Mouse (Mus musculus) hindbrain, embryonic 16.5 days (tissue): ENCODE results near the gene Hsd17b6. TPM values are rescaled to one million over a fixed set of nuclear protein-coding genes. Genes with fewer than 3 reads are reported as not detected.

Experiments used
- ATAC-seq: fragments of 200-750 bp; cut with Nextera tagmentation; 2 replicates; pipeline ENCODE4 v1.8.0; 2017; ENCODE audit warnings: moderate TSS enrichment, moderate library complexity
- H3K27ac ChIP-seq: fragments of 300-500 bp; sonication (generic); 2 replicates; pipeline ENCODE4 v1.5.1; 2014; ENCODE audit warnings: low read depth, mild to moderate bottlenecking, control low read depth, low read length, moderate library complexity
- H3K27me3 ChIP-seq: fragments of 300-500 bp; sonication (generic); replicated peaks from 2 replicates; pipeline ENCODE4 v1.6.1; 2014; ENCODE audit warnings: low read length; ENCODE audit not compliant: control insufficient read depth, insufficient read depth
- H3K36me3 ChIP-seq: fragments of 300-500 bp; sonication (generic); 2 replicates; pipeline ENCODE4 v1.6.1; 2014; ENCODE audit warnings: mild to moderate bottlenecking, low read length, moderate library complexity, mixed read lengths; ENCODE audit not compliant: control insufficient read depth, insufficient read depth
- H3K4me1 ChIP-seq: fragments of 300-500 bp; sonication (generic); 2 replicates; pipeline ENCODE4 v1.6.1; 2014; ENCODE audit warnings: low read depth, low read length; ENCODE audit not compliant: control insufficient read depth, insufficient read depth
- H3K4me2 ChIP-seq: fragments of 300-500 bp; sonication (generic); 2 replicates; pipeline ENCODE4 v1.6.1; 2014; ENCODE audit warnings: mild to moderate bottlenecking, low read length, control low read depth, moderate library complexity
- H3K4me3 ChIP-seq: fragments of 300-500 bp; sonication (generic); 2 replicates; pipeline ENCODE4 v1.5.1; 2014; ENCODE audit warnings: mild to moderate bottlenecking, low read length, control low read depth, moderate library complexity
- H3K9ac ChIP-seq: fragments of 300-500 bp; sonication (generic); 2 replicates; pipeline ENCODE4 v1.6.1; 2014; ENCODE audit warnings: low read depth, mild to moderate bottlenecking, control low read depth, low read length, moderate library complexity
- H3K9me3 ChIP-seq: fragments of 300-500 bp; sonication (generic); 2 replicates; pipeline ENCODE4 v1.6.1; 2014; ENCODE audit warnings: mild to moderate bottlenecking, low read length, moderate library complexity; ENCODE audit not compliant: control insufficient read depth
- WGBS: fragments of 180-500 bp; shearing (Covaris S2); extraction: QIAGEN DNeasy Blood & Tissue Kit; methylation state at CpG from one replicate; pipeline ENCODE4 v1.1.7; 2014; 5-methylcytosine and 5-hydroxymethylcytosine counted together
- polyA plus RNA-seq: library from polyadenylated mRNA; unstranded; fragments of >200 nt; fragmentation: Nextera tagmentation; extraction: Ambion mirVana; gene quantifications from 2 replicates; pipeline ENCODE4 v1.2.1, GENCODE M21; 2015

Gene Hsd17b6
- polyA plus RNA-seq, 1 experiment from 2014 or later, result not detected

DNA sequence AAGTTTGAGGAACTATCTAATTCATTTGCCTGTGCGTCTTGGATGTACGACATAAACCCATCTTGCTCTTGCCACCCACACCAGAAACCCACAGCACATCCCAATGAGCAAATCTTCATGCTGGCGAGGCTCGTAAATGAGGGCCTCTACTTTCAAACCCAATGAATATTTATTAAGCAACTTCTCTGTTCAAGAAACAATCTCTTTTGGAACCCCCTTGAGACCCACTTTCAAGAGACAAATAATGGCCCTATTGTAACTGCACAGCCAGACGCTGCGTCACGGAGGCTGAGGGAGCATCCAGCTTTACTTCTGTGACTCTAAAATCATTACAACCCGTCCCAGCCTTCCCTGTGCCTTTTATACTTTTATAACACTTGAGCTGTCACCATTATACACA lies 21.8 kb downstream of the Hsd17b6 start:
- WGBS, result 20% methylated on average over 8 of the region's 8 CpGs
- Histone ChIP-seq H3K36me3 (no peaks in the 10 kb centered on the region), H3K4me1 (peaks cover 3% of the 10 kb centered on the region), H3K27ac (no peak overlapping the region), H3K9ac (no peak overlapping the region), H3K9me3 (peaks cover 2% of the 10 kb centered on the region; the same call in 1 of the 2 replicates), H3K27me3 (no peaks in the 10 kb centered on the region), H3K4me2 (no peak overlapping the region), H3K4me3 (no peak overlapping the region)
- 0 out of 2 replicates have a peak, but pooled peaks have one; percentile 48 for ATAC-seq

DNA sequence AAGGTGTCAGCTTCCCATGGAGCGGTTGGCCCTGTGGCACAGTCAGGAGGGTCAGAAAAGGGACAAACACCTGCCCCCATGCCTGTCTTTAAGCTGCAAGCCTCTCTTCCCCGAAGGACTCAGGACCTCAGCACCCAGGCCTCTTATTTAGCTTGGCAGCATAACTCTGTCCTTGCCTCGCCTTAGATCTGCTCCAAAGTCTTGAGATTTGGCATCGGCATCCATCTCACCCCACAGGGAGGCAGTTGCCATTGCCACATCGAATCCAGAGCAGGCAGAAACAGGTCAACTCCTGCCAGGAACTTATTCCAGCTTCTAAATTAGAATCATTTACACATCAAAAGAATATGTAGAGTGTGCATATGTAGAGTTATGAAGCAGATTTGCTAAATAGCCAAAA lies 22.8 kb downstream of the Hsd17b6 start:
- peaks cover 2% of the 10 kb centered on the region; the same call in 1 of the 2 replicates for H3K9me3 ChIP-seq
- no peak overlapping the region for H3K4me2 ChIP-seq
- no peak overlapping the region for H3K27ac ChIP-seq
- peaks cover 3% of the 10 kb centered on the region for H3K4me1 ChIP-seq
- H3K27me3 ChIP-seq, result no peaks in the 10 kb centered on the region
- H3K9ac ChIP-seq, result no peak overlapping the region
- whole genome bisulfite sequencing, result 48% methylated on average over 4 of the region's 5 CpGs
- H3K36me3 ChIP-seq, result no peaks in the 10 kb centered on the region
- no peak for ATAC-seq
- H3K4me3 ChIP-seq, result no peak overlapping the region

GRCm38 (mm10) chr10:127975503-127975902 lies 31.9 kb downstream of the Hsd17b6 start:
- 25% methylated on average over 1 of the region's 1 CpGs for WGBS
- Histone ChIP-seq H3K4me2 (no peak overlapping the region), H3K9me3 (no peaks in the 10 kb centered on the region), H3K27me3 (no peaks in the 10 kb centered on the region), H3K4me1 (no peaks in the 10 kb centered on the region), H3K9ac (no peak overlapping the region), H3K27ac (no peak overlapping the region), H3K4me3 (no peak overlapping the region), H3K36me3 (no peaks in the 10 kb centered on the region)
- no peak for ATAC-seq

DNA sequence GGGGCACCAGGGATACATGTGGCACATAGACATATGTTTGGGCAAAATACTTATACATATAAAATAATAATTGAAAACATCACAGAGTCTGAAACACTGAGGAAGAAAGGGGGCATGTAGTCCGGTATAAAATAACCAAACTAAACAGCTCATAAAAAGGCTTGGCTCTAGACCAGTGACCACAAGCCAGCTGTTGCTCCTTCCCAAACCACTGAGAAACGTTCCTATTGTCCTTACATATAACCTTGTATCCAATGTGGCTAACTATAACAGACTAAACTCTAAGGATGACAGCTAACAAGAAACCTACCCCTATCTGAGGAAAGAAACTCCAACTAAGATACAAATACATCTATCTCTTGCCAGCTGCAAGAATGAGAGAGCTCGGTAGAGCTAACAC lies 33.3 kb downstream of the Hsd17b6 start:
- H3K9me3 ChIP-seq, result no peaks in the 10 kb centered on the region
- H3K4me1 ChIP-seq, result no peaks in the 10 kb centered on the region
- no peak overlapping the region for H3K9ac ChIP-seq
- H3K4me2 ChIP-seq, result no peak overlapping the region
- no peak for ATAC-seq
- H3K36me3 ChIP-seq, result no peaks in the 10 kb centered on the region
- no peaks in the 10 kb centered on the region for H3K27me3 ChIP-seq
- H3K4me3 ChIP-seq, result no peak overlapping the region
- H3K27ac ChIP-seq, result no peak overlapping the region
- 84% methylated on average over 3 of the region's 3 CpGs for WGBS

DNA sequence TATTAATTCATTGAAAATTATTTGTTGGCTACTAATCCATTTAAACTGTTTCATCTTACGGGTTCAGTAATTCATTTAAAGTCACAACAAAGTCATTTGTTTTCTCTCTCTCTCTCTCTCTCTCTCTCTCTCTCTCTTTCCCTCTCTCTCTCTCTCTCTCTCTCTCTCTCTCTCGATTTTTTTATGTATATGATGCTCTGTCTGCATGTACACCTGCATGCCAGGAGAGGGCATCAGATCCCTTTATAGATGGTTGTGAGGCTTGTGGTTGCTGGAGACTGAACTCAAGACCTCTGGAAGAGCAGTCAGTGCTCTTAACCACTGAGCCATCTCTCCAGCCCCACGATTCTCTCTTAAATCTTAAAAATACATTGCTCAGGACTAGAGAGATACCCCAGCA lies 36.3 kb downstream of the Hsd17b6 start:
- H3K9me3 ChIP-seq, result no peaks in the 10 kb centered on the region
- WGBS, result 73% methylated on average over 3 of the region's 3 CpGs
- no peaks in the 10 kb centered on the region for H3K4me1 ChIP-seq
- H3K4me3 ChIP-seq, result no peak overlapping the region
- H3K27me3 ChIP-seq, result no peaks in the 10 kb centered on the region
- H3K27ac ChIP-seq, result no peak overlapping the region
- H3K36me3 ChIP-seq, result no peaks in the 10 kb centered on the region
- no peak overlapping the region for H3K9ac ChIP-seq
- no peak overlapping the region for H3K4me2 ChIP-seq
- ATAC-seq, result no peak

GRCm38 (mm10) chr10:127970359-127970831 lies 37.0 kb downstream of the Hsd17b6 start:
- WGBS, result 61% methylated on average over 3 of the region's 3 CpGs
- H3K27me3 ChIP-seq, result no peaks in the 10 kb centered on the region

GRCm38 (mm10) chr10:127969820-127970219 lies 37.6 kb downstream of the Hsd17b6 start:
- H3K4me1 ChIP-seq, result no peaks in the 10 kb centered on the region
- WGBS, result 86% methylated on average over 4 of the region's 4 CpGs
- H3K4me2 ChIP-seq, result no peak overlapping the region
- no peaks in the 10 kb centered on the region for H3K36me3 ChIP-seq
- no peak for ATAC-seq
- H3K27me3 ChIP-seq, result no peaks in the 10 kb centered on the region
- H3K27ac ChIP-seq, result no peak overlapping the region
- H3K4me3 ChIP-seq, result no peak overlapping the region
- H3K9ac ChIP-seq, result no peak overlapping the region
- no peaks in the 10 kb centered on the region for H3K9me3 ChIP-seq

More at GRCm38 (mm10) chr10:127970359-127970831, 37.0 kb downstream of the Hsd17b6 start:
- H3K27ac ChIP-seq, result no peak overlapping the region
- H3K9ac ChIP-seq, result no peak overlapping the region
- H3K4me3 ChIP-seq, result no peak overlapping the region
- no peak overlapping the region for H3K4me2 ChIP-seq
- no peaks in the 10 kb centered on the region for H3K36me3 ChIP-seq
- no peaks in the 10 kb centered on the region for H3K9me3 ChIP-seq
- no peak for ATAC-seq
- no peaks in the 10 kb centered on the region for H3K4me1 ChIP-seq

GRCm38 (mm10) chr10:127966506-127966905 lies 40.9 kb downstream of the Hsd17b6 start:
- no peaks in the 10 kb centered on the region for H3K4me1 ChIP-seq
- no peaks in the 10 kb centered on the region for H3K36me3 ChIP-seq
- H3K27me3 ChIP-seq, result no peaks in the 10 kb centered on the region
- H3K4me3 ChIP-seq, result no peak overlapping the region
- 93% methylated on average over 6 of the region's 6 CpGs for WGBS
- no peak overlapping the region for H3K27ac ChIP-seq
- H3K4me2 ChIP-seq, result no peak overlapping the region
- no peak overlapping the region for H3K9ac ChIP-seq
- ATAC-seq, result no peak
- no peaks in the 10 kb centered on the region for H3K9me3 ChIP-seq

GRCm38 (mm10) chr10:127964004-127964403 lies 43.4 kb downstream of the Hsd17b6 start:
- Histone ChIP-seq H3K4me1 (no peaks in the 10 kb centered on the region), H3K9me3 (no peaks in the 10 kb centered on the region), H3K4me2 (no peak overlapping the region), H3K4me3 (no peak overlapping the region), H3K36me3 (no peaks in the 10 kb centered on the region), H3K9ac (no peak overlapping the region), H3K27me3 (no peaks in the 10 kb centered on the region), H3K27ac (no peak overlapping the region)
- WGBS, result 65% methylated on average over 3 of the region's 3 CpGs
- no peak for ATAC-seq

- WGBS, result 74% methylated on average over 3 of the region's 3 CpGs
- no peak for ATAC-seq
- H3K36me3 ChIP-seq, result no peaks in the 10 kb centered on the region
These were observed 45.0 kb downstream of the Hsd17b6 start for GRCm38 (mm10) chr10:127962451-127962850.

More at GRCm38 (mm10) chr10:127962451-127962850, 45.0 kb downstream of the Hsd17b6 start:
- Histone ChIP-seq H3K9me3 (no peaks in the 10 kb centered on the region), H3K9ac (no peak overlapping the region), H3K27ac (no peak overlapping the region), H3K27me3 (no peaks in the 10 kb centered on the region), H3K4me2 (no peak overlapping the region), H3K4me3 (no peak overlapping the region), H3K4me1 (no peaks in the 10 kb centered on the region)
